Mouse (Mus musculus) liver, embryonic 11.5 days (tissue): ENCODE measurements around the gene Jsrp1. TPM values are rescaled to one million over a fixed set of nuclear protein-coding genes. Genes with fewer than 3 reads are reported as not detected.

Experiments used
- ATAC-seq: fragments of 200-750 bp; cut with Nextera tagmentation; replicated peaks from 2 replicates; pipeline ENCODE4 v1.8.0; 2017; ENCODE audit warnings: moderate number of reproducible peaks, mild to moderate bottlenecking, moderate TSS enrichment, moderate library complexity; ENCODE audit not compliant: low FRiP score
- DNase-seq: peaks from one replicate; pipeline ENCODE4 v3.0.0-alpha.2; 2017; ENCODE audit warnings: low spot score
- H3K27ac ChIP-seq: fragments of 300-500 bp; sonication (generic); 2 replicates; pipeline ENCODE4 v1.5.1; 2014; ENCODE audit warnings: mild to moderate bottlenecking, low read depth, low read length, control low read depth
- H3K27me3 ChIP-seq: fragments of 300-500 bp; sonication (generic); replicated peaks from 2 replicates; pipeline ENCODE4 v1.6.1; 2014; ENCODE audit warnings: low read length, mixed read lengths; ENCODE audit not compliant: control insufficient read depth, insufficient read depth
- H3K36me3 ChIP-seq: fragments of 300-500 bp; sonication (generic); 2 replicates; pipeline ENCODE4 v1.6.1; 2014; ENCODE audit warnings: mild to moderate bottlenecking, low read length, moderate library complexity, mixed read lengths; ENCODE audit not compliant: control insufficient read depth, insufficient read depth
- H3K4me1 ChIP-seq: fragments of 300-500 bp; sonication (generic); replicated peaks from 2 replicates; pipeline ENCODE4 v1.6.1; 2014; ENCODE audit warnings: low read length, mixed read lengths; ENCODE audit not compliant: control insufficient read depth, insufficient read depth
- H3K4me2 ChIP-seq: fragments of 300-500 bp; sonication (generic); 2 replicates; pipeline ENCODE4 v1.6.1; 2014; ENCODE audit warnings: mild to moderate bottlenecking, control low read depth, moderate library complexity
- H3K4me3 ChIP-seq: fragments of 300-500 bp; sonication (generic); 2 replicates; pipeline ENCODE4 v1.5.1; 2014; ENCODE audit warnings: low read depth, low read length, control low read depth
- H3K9ac ChIP-seq: fragments of 300-500 bp; sonication (generic); 2 replicates; pipeline ENCODE4 v1.6.1; 2014; ENCODE audit warnings: low read depth, low read length, control low read depth
- H3K9me3 ChIP-seq: fragments of 300-500 bp; sonication (generic); 2 replicates; pipeline ENCODE4 v1.6.1; 2016; ENCODE audit warnings: low read length, inconsistent platforms, mixed read lengths; ENCODE audit not compliant: control insufficient read depth
- WGBS: fragments of 180-500 bp; shearing (Covaris S2); extraction: QIAGEN DNeasy Blood & Tissue Kit; methylation state at CpG from one replicate; pipeline ENCODE4 v1.1.7; 2014; 5-methylcytosine and 5-hydroxymethylcytosine counted together
- polyA plus RNA-seq: library from polyadenylated mRNA; unstranded; fragments of >200 nt; fragmentation: Nextera tagmentation; extraction: Ambion mirVana; gene quantifications from 2 replicates; pipeline ENCODE4 v1.2.1, GENCODE M21; 2014

Gene Jsrp1
- polyA plus RNA-seq, 1 experiment from 2014 or later, result 1.5 TPM

DNA sequence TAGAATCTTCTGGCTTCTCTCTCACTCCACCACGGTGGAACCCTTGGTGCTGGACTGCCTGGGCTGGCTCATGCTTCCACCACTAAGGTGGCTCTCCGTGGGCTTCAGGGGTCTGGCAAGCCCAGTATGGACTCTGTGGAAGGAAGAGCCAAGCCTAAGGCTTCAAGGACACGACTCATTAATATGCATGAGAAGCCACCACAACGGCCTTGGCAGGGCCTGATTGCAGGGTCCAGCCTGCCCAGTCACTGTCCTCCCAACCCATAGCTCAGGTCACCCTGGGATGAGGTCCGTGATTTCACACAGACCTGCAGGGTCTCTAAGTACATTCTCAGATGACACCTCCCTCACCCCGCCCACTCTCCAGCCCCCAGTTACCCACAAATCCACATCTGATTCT, 26.6 kb upstream of the Jsrp1 start:
- no peak overlapping the region for H3K9ac ChIP-seq
- WGBS, result 58% methylated on average over 6 of the region's 6 CpGs
- no peak for ATAC-seq

DNA sequence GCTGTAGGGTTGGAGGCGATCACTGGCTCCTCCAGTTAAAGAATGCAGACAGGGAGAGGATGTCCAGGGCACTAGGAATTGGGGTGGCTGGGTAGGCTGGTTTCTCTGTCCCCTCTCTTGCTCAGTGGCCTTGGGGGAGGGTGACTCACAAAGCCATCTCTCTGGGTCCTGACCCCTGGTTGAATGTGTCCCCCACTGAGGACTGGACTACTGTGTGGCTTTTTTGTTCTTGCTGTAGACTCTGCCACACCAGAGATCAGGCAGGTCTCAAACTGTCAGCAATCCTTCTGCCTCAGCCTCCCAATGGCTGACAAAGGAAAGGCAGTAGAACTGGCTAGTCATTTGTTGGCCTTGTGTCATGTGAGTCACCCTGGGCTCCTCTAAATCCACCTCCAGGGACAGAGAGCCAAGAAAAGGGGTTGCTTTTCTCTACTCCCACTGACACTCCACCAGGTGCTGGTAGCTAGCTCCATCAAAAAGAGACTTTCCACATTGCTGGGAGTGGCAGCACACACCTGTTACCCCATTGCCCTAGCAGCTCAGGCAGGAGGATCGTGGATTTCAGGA, 25.1 kb upstream of the Jsrp1 start:
- no peak overlapping the region for H3K4me2 ChIP-seq
- no peak for DNase-seq
- no peaks in the 10 kb centered on the region for H3K36me3 ChIP-seq
- no peak for ATAC-seq
- H3K9ac ChIP-seq, result no peak overlapping the region
- WGBS, result 67% methylated on average over 2 of the region's 2 CpGs
- H3K9me3 ChIP-seq, result no peaks in the 10 kb centered on the region
- no peaks in the 10 kb centered on the region for H3K4me1 ChIP-seq
- no peak overlapping the region for H3K27ac ChIP-seq
- no peak overlapping the region for H3K4me3 ChIP-seq
- H3K27me3 ChIP-seq, result peaks cover 77% of the 10 kb centered on the region

More for the DNA sequence above, 26.6 kb upstream of the Jsrp1 start:
- Histone ChIP-seq H3K4me1 (0 out of 2 replicates have a peak, but pooled peaks cover 3% of the 10 kb centered on the region), H3K27ac (no peak overlapping the region), H3K4me2 (no peak overlapping the region), H3K9me3 (no peaks in the 10 kb centered on the region), H3K36me3 (no peaks in the 10 kb centered on the region), H3K4me3 (no peak overlapping the region), H3K27me3 (peaks cover 77% of the 10 kb centered on the region)
- no peak for DNase-seq

DNA sequence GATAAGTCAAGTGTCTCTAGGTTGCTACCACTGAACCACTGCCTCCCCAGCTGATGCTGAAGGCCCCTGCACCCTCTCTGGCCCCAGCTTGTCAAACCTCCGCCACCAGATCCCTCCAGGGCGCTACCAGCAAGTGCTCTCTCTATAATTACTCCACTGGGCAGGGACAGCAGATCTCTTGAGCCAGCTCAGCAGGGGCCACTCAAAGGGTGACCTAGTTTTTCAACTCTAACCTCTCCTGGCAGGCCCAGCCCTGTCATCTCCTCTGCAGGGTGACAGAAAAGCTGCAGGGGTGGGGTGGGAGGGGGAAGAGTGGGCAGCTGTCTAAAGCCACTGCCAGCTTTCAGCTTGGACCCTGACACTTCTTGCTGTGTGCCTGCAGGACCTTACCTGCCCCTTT, 24.5 kb upstream of the Jsrp1 start:
- Histone ChIP-seq H3K9ac (no peak overlapping the region), H3K4me3 (no peak overlapping the region), H3K27ac (no peak overlapping the region), H3K36me3 (no peaks in the 10 kb centered on the region), H3K4me1 (no peaks in the 10 kb centered on the region), H3K9me3 (no peaks in the 10 kb centered on the region), H3K4me2 (no peak overlapping the region), H3K27me3 (peaks cover 76% of the 10 kb centered on the region)
- 30% methylated on average over 2 of the region's 2 CpGs for WGBS
- DNase-seq (no peak), ATAC-seq (no peak)

DNA sequence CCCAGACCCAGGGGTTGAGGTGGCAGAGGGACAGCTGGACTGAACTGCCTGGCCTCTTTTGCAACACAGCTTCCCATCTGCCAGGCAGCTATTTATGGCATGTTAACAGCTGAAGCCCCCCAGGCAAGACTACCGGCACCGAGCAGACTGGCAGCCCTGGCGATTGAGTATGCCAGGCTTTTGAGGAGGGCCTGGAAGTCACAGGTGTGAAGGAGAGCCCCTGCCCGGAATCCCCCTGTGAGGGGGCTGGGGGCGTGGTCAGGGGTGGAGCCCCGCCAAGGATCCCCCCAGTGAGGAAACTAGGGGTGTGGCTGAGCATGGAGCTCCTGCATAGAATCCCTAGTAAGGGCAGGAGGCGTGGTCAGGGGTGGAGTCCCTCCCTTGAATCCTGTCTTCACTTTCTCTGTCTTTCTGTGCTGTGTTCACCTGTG, 23.7 kb upstream of the Jsrp1 start:
- no peak overlapping the region for H3K4me3 ChIP-seq
- H3K27ac ChIP-seq, result no peak overlapping the region

DNA sequence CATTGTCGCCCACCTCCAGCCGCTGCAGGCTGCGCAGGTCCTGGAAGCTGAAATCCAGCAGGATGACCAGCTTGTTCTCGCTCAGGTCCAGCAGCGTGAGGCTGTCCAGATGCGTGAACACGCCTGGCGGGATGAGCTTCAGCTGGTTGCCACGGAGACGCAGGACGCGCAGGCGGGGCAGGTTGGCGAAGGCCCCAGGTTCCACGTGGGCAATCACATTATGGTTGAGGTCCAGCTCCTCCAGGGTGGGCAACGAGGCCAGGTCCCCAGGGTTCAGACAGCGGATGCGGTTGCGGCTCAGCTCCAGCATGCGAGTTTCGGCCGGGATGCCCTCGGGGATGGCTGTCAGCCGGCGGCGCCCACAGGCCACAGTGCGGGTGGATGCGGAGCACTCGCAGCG, 22.3 kb upstream of the Jsrp1 start:
- Histone ChIP-seq H3K4me1 (peaks cover 12% of the 10 kb centered on the region), H3K9ac (0 out of 2 replicates have a peak overlapping the region, but pooled peaks have one; percentile 34), H3K27me3 (peaks cover 59% of the 10 kb centered on the region), H3K4me2 (no peak overlapping the region), H3K36me3 (no peaks in the 10 kb centered on the region; the same call in 1 of the 2 replicates), H3K4me3 (0 out of 2 replicates have a peak overlapping the region, but pooled peaks have one; percentile 8), H3K27ac (no peak overlapping the region), H3K9me3 (no peaks in the 10 kb centered on the region)
- DNase-seq (no peak), ATAC-seq (no peak)
- WGBS, result 48% methylated on average over 30 of the region's 30 CpGs

More for the DNA sequence above, 23.7 kb upstream of the Jsrp1 start:
- ATAC-seq (no peak; the same call in 1 of the 2 replicates), DNase-seq (no peak)
- Histone ChIP-seq H3K27me3 (peaks cover 71% of the 10 kb centered on the region), H3K4me1 (no peaks in the 10 kb centered on the region), H3K9ac (no peak overlapping the region), H3K9me3 (no peaks in the 10 kb centered on the region), H3K4me2 (no peak overlapping the region), H3K36me3 (no peaks in the 10 kb centered on the region; the same call in 1 of the 2 replicates)
- WGBS, result 50% methylated on average over 7 of the region's 7 CpGs

DNA sequence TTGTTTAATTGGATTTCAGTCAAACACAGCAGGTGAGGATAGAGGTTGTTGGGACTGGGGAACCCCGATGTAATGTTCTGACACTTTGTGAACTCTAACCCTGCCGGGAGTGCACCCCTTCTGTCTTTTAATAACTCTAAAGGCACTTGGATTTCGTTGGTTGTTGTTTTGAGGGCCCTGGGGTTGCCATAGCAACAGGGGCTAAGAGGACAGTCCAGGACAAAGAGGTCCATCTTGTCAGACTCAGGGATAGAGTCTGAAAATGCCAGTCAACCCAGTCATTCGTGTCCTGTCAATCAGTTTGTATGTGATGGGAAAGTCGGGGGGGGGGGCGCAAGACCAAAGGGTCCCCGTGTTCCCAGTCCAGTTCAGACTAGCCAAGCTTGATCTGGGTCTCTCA, 19.5 kb upstream of the Jsrp1 start:
- Histone ChIP-seq H3K4me1 (peaks cover 34% of the 10 kb centered on the region), H3K27me3 (peaks cover 51% of the 10 kb centered on the region), H3K9ac (no peak overlapping the region), H3K4me2 (no peak overlapping the region), H3K27ac (no peak overlapping the region), H3K36me3 (peaks cover 12% of the 10 kb centered on the region), H3K9me3 (no peaks in the 10 kb centered on the region), H3K4me3 (no peak overlapping the region)
- DNase-seq (no peak), ATAC-seq (no peak)
- 75% methylated on average over 7 of the region's 7 CpGs for WGBS

DNA sequence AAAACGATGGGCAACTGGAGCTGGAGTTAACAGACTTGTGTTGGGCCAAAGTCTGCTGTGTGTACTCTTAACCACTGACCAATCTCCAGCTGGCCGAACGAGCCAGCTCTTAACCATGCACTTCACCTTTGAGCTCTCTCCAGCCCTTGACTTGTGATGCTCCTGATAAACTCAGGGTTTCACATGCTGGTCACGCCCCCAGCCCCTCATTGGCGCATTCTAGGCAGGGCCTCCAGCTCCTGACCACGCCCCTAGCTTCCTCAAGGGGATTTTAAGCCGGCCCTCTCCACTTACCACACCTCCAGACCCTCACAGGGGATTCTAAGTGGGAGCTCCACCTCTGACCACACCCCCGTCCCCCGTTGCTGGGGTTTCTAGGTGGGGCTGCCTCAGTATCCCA, 17.8 kb upstream of the Jsrp1 start:
- H3K9ac ChIP-seq, result no peak overlapping the region

DNA sequence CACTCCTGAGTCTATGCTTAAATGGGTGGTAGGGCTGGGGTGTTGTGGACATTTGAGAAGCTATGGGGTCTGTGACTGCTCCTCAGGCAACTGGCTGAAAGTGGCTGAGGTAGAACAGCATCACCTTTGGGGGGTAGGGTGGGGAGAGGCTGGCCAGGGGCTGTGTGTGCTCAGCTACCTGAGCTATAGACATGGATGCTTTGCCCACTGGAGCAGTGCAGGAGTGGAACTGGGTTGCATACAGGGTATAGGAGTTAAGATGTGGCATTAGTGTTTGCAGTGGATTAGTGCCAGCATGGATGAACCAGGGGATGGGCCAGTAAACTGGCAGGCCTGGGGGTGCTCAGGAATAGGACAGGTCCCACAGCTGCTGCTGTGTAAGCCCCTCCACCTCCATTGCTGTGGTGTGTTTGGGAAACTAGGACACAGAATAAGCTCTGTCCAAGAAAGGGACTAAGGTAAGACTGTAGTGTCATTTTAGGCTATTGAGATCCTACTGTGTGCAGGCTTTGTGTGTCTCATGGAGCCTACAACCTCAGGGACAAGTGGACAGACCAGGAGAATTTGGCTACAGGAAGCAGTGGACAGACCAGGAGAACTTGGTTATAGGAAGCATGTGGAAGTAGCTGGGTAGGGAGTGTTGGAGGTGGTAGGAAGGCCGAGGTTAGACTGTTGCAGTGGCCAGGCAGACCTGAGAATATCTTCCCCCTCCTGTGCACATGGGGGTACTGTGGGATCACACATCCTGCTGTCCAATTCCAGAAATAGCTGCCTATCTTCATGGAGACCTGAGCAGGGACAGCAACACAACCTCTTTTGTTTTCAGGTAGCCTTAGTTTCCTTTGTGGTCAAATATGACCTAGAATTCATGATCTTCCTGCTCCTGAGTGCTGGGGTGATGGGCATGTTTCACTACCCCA, 16.3 kb upstream of the Jsrp1 start:
- H3K27me3 ChIP-seq, result peaks cover 21% of the 10 kb centered on the region
- peak overlapping the region; percentile 20; the same call in 1 of the 2 replicates for H3K4me3 ChIP-seq
- peak overlapping the region; percentile 20 for H3K4me2 ChIP-seq
- H3K9ac ChIP-seq, result no peak overlapping the region
- WGBS, result 55% methylated on average over 1 of the region's 1 CpGs
- H3K27ac ChIP-seq, result peak overlapping the region; percentile 38
- H3K9me3 ChIP-seq, result no peaks in the 10 kb centered on the region
- H3K4me1 ChIP-seq, result peaks cover 40% of the 10 kb centered on the region
- ATAC-seq, result no peak
- no peak for DNase-seq
- H3K36me3 ChIP-seq, result peaks cover 12% of the 10 kb centered on the region

More for the DNA sequence above, 17.8 kb upstream of the Jsrp1 start:
- DNase-seq, result peak; percentile 63
- Histone ChIP-seq H3K4me1 (peaks cover 40% of the 10 kb centered on the region), H3K36me3 (peaks cover 12% of the 10 kb centered on the region), H3K4me2 (peak overlapping the region; percentile 30), H3K27me3 (peaks cover 36% of the 10 kb centered on the region), H3K4me3 (no peak overlapping the region), H3K27ac (peak overlapping the region; percentile 52), H3K9me3 (no peaks in the 10 kb centered on the region)
- WGBS, result 3% methylated on average over 9 of the region's 9 CpGs
- ATAC-seq, result peak; percentile 16; the same call in 1 of the 2 replicates
